Mouse (Mus musculus) kidney, postnatal 25 days (tissue): ENCODE data around the gene Samd5.
A peak's percentile ranks its signal among the peaks of the same experiment; 100 is the strongest.

Source experiments
- DNase-seq, 2 experiments: peaks; one replicate each; pipeline ENCODE4 v3.0.0; 2021; ENCODE audit warnings: mixed read lengths in 2 of 2

Samd5 gene

GRCm38 (mm10) chr10:9650050-9650825 lies 24.8 kb downstream of the Samd5 start:
- peak; percentile 26 to 48 for DNase-seq

- DNase-seq = no peak
These were observed 26.5 kb downstream of the Samd5 start for GRCm38 (mm10) chr10:9648464-9648863.

GRCm38 (mm10) chr10:9647741-9648140 lies 27.3 kb downstream of the Samd5 start:
- peak in 1 of 2 experiments; percentile 2 for DNase-seq

- no peak for DNase-seq
These were observed 28.6 kb downstream of the Samd5 start for GRCm38 (mm10) chr10:9646391-9646790.

- DNase-seq = no peak
These were observed 31.5 kb downstream of the Samd5 start for GRCm38 (mm10) chr10:9643531-9643930.

GRCm38 (mm10) chr10:9642077-9642476 lies 32.9 kb downstream of the Samd5 start:
- DNase-seq = no peak

GRCm38 (mm10) chr10:9640678-9641077 lies 34.3 kb downstream of the Samd5 start:
- no peak for DNase-seq

- DNase-seq = no peak
These were observed 35.0 kb downstream of the Samd5 start for GRCm38 (mm10) chr10:9640056-9640455.

GRCm38 (mm10) chr10:9625356-9625755 lies 49.7 kb downstream of the Samd5 start:
- DNase-seq = no peak

- DNase-seq = no peak
These were observed 52.9 kb downstream of the Samd5 start for GRCm38 (mm10) chr10:9621926-9622688.

- DNase-seq = no peak
These were observed 54.0 kb downstream of the Samd5 start for GRCm38 (mm10) chr10:9621055-9621454.

- no peak for DNase-seq
These were observed 60.0 kb downstream of the Samd5 start for GRCm38 (mm10) chr10:9615009-9615408.

GRCm38 (mm10) chr10:9608854-9609253 lies 66.2 kb downstream of the Samd5 start:
- DNase-seq = no peak

- no peak for DNase-seq
These were observed 67.9 kb downstream of the Samd5 start for GRCm38 (mm10) chr10:9607155-9607554.

- no peak for DNase-seq
These were observed 69.4 kb downstream of the Samd5 start for GRCm38 (mm10) chr10:9605635-9606034.

GRCm38 (mm10) chr10:9603290-9603689 lies 71.7 kb downstream of the Samd5 start:
- DNase-seq = no peak

- no peak for DNase-seq
These were observed 72.2 kb downstream of the Samd5 start for GRCm38 (mm10) chr10:9602845-9603244.

GRCm38 (mm10) chr10:9602389-9602788 lies 72.6 kb downstream of the Samd5 start:
- DNase-seq = no peak

GRCm38 (mm10) chr10:9596228-9596627 lies 78.8 kb downstream of the Samd5 start:
- DNase-seq = no peak

GRCm38 (mm10) chr10:9594666-9595065 lies 80.3 kb downstream of the Samd5 start:
- no peak for DNase-seq

- no peak for DNase-seq
These were observed 84.4 kb downstream of the Samd5 start for GRCm38 (mm10) chr10:9590606-9591005.

- no peak for DNase-seq
These were observed 88.7 kb downstream of the Samd5 start for GRCm38 (mm10) chr10:9586328-9586727.

- no peak for DNase-seq
These were observed 95.6 kb downstream of the Samd5 start for GRCm38 (mm10) chr10:9579374-9579773.

GRCm38 (mm10) chr10:9575605-9576004 lies 99.4 kb downstream of the Samd5 start:
- peak; percentile 64 to 83 for DNase-seq
